Mouse (Mus musculus): ENCODE data around the gene Ppm1h.

The Ppm1h gene

DNA sequence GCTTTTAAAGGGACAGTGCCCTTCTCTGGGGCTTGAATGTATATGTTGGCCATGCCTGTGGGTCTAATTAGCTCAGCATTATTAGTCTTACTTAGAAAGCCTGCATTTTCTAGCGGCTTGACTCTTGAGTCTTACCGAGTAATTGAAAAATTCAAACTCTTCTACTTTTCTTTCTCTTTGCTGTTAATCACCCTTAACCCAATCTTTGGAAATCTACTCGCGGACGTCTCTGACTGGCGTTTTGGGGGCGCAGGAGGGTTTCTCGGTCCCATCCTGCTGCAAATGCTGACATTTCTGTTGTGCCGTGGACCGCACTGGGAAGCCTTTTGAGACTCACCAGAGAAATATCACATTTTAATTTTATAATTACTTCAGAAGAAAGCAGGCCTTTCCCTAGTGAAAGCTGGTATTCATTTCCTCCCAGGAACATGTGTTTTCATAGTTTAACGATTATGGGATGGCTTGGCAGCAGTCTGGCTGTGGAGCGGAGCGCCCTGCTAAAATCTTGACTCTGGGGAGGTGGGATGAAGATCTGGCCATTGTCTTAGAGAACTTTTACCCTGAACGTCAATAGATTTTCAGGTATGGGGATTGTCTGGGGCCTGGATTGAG is 208.5 kb downstream of the Ppm1h start:
- in situ Hi-C loops (cut with MboI, MseI), result loop anchor here (5.0 kb wide), 2 partner anchors 75 to 335 kb away; no protein-coding TSS in a partner anchor

DNA sequence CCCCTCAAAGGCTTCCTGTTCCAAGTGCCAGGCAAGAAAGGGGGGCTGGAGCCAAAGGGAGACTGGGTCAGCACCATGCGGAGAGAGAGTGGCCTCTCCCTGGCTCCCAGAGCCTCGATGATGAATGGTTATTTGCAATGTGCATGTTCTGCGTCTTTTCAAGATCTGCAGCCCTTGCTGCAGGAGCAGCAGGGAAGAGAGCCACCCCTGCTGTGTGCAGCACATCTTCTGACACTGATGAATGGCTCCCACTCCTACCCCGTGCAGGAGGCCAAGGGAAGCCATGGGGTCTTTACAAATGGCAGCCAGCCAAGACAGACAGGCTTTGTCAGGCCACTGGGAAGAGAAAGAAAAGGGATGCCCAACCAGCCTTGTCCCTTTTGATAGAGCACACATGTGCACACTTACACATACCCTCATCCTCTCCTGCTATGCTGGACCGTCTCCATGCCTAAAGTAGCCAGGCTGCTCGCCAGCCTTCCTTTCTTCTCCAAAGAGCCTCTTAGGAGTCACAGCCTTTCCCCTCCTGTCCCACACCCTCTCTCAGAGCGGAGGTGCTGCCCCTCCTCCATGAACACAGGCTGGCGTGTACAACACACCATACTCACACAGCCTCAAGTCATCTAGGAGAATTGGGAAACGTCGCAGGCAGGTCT is 209.1 kb downstream of the Ppm1h start:
- in situ Hi-C loops (cut with MboI, MseI), result loop anchor here (5.0 kb wide), 2 partner anchors 75 to 335 kb away; no protein-coding TSS in a partner anchor

DNA sequence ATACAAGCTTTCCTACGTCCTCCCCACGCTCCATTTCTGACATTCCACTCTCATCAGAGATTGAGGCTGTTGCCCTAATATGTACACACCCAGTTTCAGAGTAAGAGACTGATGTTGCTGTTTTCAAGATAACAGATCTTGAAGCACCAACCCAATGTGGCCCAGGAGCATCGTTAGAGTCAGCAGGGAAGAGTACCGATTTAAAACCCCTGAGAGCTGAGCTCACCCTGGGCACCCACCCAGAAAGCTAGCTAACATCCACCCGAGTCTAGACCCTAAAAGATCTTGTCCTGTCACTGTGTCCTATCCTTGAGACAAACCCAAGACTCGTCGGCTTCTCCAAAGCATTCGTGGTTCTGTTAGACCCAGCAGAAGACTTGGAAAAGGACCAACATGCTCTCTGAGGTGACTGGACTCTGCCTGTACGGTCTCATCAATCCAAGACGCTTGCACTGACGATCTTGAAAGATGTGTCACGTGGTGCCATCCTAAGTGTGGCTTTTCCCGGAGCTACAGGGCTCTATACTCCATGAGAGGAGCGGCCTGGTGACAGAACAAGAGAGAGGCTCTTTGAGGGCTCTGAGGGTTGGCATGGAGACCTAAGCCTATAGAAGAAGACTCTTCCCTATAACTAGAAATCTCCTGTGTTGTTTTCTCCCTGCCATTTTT is 212.3 kb downstream of the Ppm1h start:
- in situ Hi-C loops (cut with MboI, MseI), result no loop called here

DNA sequence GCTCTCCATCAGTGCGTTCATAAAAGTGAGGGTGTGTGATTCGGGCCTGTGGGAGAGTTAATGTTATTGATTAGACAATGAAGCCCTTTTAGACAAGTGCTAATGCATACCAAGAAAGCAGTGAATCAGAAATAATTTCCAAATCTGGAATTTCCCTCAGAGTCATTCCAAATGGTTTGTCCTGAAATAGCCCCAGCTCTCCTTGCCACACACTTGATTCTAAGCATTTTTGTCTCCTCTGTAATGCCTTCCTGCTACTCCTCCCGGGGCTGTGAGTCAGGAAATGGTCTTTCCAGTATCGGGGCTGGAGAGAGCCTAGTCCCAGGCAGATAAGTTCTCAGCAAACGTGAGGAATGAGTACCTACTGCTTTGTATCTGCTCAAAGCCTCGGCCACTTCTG is 212.9 kb downstream of the Ppm1h start:
- in situ Hi-C loops (cut with MboI, MseI), result no loop called here

DNA sequence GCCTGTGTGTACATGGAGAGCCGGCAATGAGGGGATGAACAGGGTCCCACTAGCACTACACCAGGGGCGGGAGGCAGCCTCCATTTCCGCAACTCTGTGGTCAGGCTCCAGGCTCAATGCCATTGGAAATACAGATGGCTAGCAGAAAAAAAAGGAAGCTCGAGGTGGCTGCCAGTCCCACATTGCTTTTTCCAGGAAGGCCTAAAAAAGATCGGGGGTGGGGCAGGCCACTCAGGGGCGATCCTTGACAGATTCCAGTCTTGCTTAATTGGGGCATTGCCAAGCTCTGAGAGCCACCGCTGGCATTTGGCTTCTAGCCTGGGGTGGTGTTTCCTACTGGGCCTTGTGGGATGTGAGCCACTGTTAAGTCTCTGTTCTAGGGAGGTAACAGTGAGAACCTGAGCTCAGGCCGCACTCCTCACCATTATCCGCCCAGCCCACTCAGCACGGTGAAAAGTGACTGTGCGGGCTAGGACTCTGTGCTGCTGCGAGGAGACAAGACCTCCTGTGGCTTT is 216.1 kb downstream of the Ppm1h start:
- in situ Hi-C loops (cut with MboI, MseI), result no loop called here

DNA sequence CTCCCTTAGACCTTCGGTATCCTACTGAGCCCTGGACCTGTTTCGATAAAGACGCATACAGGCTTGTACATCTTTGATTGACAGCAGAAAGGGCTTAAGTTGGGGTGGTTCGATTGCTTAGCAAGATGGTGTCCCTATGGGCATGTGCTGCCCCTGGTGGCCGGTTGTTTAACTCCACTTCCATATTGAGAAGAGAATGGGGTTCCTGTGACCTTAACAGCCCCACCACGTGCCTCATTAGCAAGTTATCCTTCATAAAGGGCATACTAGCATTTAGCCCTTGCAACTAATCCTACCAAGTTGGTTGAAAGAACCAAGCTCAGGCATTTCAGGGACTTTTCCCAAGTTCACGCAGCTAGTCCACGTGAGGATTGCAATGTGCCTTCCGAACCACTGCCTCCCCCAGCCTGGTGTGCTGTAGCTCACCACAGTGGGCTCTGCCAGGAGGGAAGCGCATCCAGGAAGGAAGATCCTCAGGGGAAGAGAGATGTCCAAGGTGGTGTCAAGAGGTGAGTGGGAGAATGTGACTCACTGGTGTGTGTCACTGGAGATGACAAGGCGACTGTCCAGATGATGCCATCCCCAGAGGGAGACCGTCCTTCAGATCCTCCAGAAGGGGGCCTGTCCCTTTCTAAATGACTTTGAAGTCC is 216.7 kb downstream of the Ppm1h start:
- in situ Hi-C loops (cut with MboI, MseI), result no loop called here

DNA sequence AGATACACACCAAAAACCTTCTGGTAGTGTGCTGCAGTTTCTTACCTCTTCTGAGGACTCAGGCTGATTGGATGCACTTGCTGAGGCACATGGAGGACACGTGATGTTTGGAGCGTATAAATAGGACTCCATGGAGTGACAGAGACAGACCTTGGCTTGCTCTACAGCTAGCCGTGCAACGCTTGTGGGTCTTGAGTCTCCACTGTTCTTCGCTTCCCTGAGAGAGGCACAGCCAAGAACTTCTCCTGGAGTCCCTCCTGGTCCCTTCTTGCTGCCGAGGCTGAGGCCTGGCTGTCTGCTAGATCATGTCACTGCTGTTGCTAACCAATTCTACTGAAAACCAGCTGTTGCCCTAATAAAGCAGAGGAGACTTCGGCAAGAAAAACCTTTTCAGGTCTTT is 221.4 kb downstream of the Ppm1h start:
- in situ Hi-C loops (cut with MboI, MseI), result no loop called here

DNA sequence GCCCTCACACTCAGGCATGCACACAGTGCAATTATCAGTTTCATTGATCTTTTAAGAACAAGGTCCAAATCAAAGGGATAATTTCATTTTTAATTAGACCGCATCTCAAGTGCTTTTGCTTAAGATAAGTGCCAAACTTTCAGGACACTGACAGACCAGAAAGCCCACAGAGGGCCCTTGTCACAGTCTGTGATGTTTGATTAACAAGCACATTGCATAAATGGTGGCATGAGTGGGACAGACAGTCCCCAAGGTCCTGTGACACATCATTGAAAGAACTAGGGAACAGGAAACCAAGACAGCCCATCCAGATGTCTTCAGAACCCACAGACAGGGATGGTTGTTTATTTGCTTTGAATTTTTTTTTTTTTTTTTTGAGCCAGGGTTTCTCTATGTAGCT is 221.9 kb downstream of the Ppm1h start:
- in situ Hi-C loops (cut with MboI, MseI), result no loop called here

DNA sequence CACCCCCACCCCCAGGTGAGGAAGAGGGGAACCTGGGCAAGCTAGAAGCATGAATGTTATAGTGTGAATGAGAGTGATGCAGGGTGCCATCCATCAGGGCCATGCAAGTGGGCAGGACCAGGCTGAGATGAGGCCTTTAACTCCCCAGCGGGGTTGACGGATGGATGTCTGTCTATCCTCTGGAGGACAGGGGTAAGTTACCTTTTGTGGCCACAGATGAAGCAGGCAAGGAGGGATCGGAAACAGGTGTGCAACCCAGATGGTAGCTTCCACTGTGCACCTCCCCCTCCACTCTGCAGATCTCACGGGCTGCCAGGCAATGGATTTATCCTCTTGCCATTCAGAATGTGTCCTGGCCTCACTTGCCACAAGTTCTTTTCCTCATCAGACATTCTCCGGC is 222.8 kb downstream of the Ppm1h start:
- in situ Hi-C loops (cut with MboI, MseI), result no loop called here

DNA sequence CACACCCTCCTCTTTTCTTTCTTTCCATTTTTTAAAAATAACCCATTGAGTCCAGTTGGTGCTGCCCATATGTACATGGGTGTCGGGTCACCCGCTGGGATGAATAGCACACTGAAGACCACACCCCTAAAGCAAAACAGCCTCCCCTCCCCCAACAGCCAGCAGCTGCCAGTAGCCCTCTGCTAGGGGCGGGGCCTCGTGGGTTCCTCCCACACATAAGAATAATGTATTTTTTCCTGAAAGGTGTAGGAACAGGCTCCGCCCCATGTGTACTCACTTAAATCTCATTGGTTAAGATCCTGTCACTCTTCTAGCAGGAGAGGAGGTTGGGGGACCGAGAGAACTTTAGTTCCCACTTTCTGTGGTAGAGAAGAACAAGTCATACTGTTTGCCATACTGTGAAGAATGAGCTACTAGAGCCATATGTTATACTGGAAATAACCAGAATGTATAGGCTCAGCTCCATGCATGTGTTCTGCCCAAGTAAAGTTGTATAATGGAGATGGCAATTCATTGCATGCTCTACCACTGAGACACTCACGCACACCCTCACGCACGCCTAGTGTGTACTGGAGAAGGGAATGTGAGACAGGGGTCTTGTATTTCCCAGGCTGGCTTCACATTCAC is 231.0 kb downstream of the Ppm1h start:
- in situ Hi-C loops (cut with MboI, MseI), result no loop called here

DNA sequence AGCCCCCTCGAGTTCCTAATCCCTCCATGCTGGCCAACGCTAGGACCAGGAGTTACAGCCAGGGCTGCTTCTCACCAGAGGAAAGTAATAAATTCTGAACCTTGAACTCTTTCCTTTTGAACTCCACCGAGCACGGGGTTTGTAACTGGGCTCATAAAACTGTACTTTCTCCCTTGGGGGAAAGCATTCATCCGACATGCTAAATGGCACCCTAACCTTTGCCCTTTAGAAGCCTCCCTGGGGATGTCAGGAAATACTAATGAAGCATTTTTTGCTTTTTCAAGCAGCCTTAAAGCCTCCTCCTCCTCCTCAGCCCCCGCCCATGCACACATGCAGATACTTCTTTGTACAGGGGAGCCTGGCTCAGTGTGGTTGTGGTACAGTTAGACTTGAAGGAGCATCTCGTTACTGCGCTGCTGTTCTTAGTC is 232.2 kb downstream of the Ppm1h start:
- in situ Hi-C loops (cut with MboI, MseI), result no loop called here

DNA sequence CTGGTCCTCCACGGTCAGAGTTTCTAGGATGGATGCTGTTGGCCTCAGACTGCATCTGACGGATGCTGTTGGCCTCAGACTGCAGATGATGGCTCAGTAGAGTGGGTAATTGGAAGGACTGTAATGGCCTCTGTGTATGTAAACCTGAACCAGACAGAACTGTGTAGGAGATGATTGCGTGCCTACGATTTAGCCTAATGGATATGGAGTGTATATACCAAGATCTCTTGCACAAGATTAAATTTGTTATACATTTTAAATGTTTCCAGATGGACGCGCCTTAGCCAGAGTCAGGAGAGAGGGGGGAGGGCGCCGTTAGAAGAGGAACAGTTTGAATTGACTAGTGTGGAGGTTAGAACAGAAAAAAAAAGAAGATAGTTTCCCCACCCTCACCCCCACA is 233.1 kb downstream of the Ppm1h start:
- in situ Hi-C loops (cut with MboI, MseI), result no loop called here

DNA sequence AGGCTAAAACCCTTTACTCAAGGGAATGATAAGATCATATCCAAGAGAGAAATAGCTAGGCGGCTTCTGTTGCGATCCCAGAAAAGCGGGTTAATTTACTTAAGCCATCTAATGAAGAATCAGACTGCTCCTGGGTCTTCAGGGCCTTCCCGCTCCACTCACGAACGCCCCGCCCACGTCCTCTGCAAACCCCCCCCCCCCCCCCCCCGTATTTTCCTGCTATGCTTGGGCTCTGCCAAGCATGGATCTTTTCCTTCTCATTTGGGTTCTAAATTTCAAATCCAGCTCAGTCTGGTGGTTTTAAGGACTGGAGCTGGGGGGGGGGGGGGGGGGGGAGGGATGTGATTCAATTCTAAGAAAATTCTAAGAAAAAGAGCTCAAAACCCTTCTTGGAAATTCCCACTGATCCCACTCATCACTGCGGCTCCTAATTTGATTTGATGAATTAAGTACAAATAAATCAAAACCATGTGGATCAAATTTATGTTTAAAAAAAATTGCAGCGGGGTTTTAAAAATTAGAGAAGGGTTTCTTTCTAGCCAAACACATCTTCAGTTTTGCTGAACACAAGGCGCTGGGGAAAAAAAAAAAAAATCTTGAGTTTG is 233.6 kb downstream of the Ppm1h start:
- in situ Hi-C loops (cut with MboI, MseI), result no loop called here

DNA sequence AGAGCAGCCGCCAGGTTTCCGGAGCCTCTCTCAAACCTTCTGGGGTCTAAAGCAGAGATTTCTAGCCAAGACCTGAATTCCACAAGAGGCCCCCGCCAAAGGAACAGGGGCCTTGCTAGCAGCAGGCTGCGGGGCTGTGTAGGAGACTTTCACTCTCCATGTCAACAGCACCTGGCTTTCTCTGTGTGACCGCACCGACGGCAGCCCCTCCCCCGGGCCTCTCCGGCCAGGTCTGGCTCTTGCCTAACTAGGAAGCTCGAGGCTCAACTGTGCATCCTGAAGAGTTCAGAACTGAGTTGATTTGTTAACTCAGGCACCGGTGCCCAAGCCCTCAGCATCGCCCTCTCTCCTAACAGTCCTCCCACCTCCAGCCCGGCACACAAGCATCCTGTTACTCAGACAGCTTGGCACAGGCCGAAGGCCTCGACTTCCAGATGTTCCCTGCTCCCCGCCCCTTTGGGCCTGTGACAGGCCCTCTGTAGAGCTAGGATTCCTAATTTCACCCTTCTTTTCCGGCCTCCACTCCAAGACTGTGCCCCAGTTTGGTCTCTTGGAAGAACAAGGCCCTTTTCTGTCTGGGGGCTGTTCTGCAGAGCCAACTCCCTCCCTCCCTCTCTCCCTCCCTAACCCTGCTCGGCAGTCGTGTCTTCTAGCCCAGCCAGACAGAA is 234.3 kb downstream of the Ppm1h start:
- in situ Hi-C loops (cut with MboI, MseI), result no loop called here

DNA sequence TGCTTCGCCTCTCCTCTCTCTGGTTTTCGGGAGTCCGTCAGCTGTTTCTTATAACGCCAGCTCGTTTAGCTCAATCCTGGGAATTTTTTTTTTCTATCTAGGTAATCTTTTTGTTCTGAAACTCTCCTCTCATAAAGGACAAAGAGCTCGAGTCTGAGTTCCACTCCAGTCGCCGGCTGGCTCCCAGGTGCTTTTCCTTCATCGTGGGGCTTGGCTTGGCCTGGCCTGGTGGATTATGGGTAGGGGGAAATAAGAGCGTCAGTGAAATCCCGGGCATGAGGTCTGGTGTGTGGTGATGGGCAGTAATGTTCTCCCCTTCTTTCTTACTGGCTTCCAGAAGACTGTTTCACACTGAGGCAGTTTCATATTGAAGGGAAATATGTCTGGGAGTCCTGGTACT is 234.8 kb downstream of the Ppm1h start:
- in situ Hi-C loops (cut with MboI, MseI), result no loop called here

DNA sequence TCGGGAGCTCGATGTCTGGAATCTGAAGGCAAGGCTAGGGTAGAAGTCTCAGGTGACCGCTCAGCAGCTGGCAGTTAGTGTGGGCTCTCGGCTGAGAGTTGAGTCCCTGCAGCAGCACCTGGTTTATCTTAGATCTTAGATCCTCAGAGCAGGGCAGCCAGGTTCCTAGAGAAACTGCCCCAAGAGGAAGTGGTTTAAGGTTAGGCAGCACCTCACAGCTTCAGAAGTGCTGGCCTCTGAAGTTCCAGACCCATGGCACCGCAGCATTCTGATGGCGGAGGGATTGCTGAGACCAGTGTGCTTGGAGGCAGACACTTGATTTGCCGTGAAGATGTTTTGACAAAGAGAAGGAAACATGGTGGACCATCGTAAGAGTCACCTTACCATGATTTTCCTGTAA is 237.3 kb downstream of the Ppm1h start:
- in situ Hi-C loops (cut with MboI, MseI), result loop anchor here (5.0 kb wide), 1 partner anchor 96 kb away; no protein-coding TSS in a partner anchor

DNA sequence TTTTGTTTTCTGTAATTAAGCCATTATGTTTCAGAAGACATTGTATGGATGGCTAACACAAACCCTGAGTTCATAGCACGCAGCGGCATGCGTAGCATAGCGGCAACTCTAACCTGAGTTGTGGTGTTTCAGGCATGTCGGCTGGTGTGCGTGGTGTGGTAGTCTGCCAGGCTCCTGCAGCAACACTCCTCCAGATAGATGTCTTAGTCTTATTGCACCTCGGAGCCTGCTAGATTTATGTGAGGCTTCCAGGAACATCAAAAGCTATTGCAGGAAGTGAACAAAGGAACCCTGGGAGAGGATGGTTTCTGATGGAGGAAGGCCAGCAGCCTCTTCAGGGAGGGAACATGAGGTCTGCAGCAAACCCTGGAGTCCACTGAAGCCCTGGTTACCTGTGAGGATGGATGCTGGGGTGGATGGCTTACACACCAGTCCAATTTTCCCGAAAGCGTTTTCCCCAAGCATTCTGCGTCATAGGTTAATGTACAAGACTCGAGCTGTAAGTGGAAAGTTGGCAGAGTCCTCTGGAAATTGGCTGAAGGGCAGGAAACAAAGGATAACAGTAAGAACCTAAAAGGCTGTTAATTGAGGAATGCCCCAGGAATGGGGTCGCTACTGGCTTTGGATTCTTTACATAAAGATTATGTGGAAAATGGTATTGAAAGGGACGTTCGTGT is 239.2 kb downstream of the Ppm1h start:
- in situ Hi-C loops (cut with MboI, MseI), result loop anchor here (5.0 kb wide), 1 partner anchor 95 kb away; no protein-coding TSS in a partner anchor

DNA sequence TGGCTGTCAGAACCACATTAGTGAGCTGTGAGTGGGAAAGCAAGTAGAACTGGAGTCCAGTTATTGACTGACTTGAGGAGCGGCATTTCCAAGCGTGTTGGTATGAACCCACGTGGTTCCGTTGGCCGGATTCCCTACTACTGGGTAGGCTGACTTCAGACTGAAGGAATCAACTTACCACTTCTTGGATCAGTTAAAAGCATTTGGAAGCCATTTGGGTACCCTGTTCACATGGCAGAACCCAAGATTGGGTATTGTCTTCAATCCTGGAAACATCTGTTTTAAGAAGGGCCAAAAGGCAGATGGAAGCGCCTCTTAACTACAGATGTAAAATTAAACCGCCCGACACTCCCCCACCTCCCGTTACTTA is 239.7 kb downstream of the Ppm1h start:
- in situ Hi-C loops (cut with MboI, MseI), result loop anchor here (5.0 kb wide), 1 partner anchor 94 kb away; no protein-coding TSS in a partner anchor

DNA sequence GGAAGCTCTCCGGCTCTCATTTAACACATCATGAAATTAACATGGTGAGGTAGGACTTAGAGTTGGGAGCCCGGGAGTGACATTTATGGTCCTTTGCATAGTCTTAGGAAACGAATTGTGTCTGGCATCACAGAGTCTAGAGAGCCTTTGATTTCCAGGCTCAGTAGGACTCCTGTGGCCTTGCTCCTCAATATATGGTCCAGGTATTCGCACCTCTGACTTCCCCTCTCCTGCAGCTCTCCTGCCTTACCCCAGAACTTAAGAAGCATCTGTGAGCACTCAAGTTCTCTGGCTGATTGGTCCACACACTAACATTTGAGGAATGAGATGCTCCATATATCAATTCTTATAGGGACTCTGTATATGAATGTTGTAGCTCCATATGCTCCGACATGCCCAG is 240.2 kb downstream of the Ppm1h start:
- in situ Hi-C loops (cut with MboI, MseI), result loop anchor here (5.0 kb wide), 1 partner anchor 94 kb away; no protein-coding TSS in a partner anchor

DNA sequence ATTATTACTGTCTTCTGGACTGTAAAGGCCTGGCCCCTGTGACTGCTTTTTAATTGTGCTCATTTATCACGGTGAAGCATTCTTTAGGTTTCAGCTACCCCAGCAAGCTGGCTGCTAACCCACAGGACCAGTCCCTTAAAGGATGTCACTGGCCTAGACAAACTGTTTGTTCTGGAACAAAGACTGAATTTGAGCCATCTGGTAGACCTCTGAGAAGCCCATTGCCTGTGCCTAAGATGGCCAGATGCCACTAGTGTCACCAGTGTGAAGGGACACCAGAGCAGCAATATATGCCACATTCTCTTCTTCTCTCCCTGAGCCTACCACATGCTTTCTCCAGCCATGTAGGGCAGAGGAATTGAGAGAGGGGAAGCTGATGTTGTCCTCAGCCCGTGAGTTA is 240.9 kb downstream of the Ppm1h start:
- in situ Hi-C loops (cut with MboI, MseI), result loop anchor here (5.0 kb wide), 1 partner anchor 93 kb away; no protein-coding TSS in a partner anchor

All from T-helper 1 cell (primary cell).